8 mouse cellular contexts compared by ENCODE assay signal in genomic region chr9:35267146-35267975, GRCm38 (mm10). TPM values are rescaled to one million over a fixed set of nuclear protein-coding genes. Genes with fewer than 3 reads are reported as not detected.
DNase-seq lines count a peak whose midpoint lies in the region; ATAC-seq and TF ChIP-seq lines count a peak whose summit lies in the region.

TSS of gene Fam118b (minus strand) at chr9:35267805.
TSS of gene Rpusd4 (plus strand) at chr9:35267865.

- H3K4me3 ChIP-seq in bone marrow macrophage, adult 2 months (ENCODE audit: insufficient read depth, low read length) = peak within 1 kb of the TSS; percentile 97
- H3K4me3 ChIP-seq in embryonic fibroblast, embryonic 13.5 days (ENCODE audit: insufficient read depth, low read length) = peak within 1 kb of the TSS; percentile 88
- peak within 1 kb of the TSS; percentile 82 for H3K4me3 ChIP-seq in heart, embryonic 11.5 days (ENCODE audit: low read depth, low read length)
- H3K4me3 ChIP-seq in kidney, embryonic 16.5 days (ENCODE audit: low read length) = peak within 1 kb of the TSS; percentile 74
- peak within 1 kb of the TSS; percentile 72 for H3K4me3 ChIP-seq in liver, adult 2 months (ENCODE audit: insufficient read depth, low read depth, low read length)
- peak within 1 kb of the TSS; percentile 99 for H3K4me3 ChIP-seq in myocyte

- H3ac ChIP-seq in myocyte (ENCODE audit: control insufficient read depth, insufficient read length) = peak within 1 kb of the TSS; percentile 83

- TF ChIP-seq POLR2A in bone marrow macrophage, adult 2 months (IDR thresholded peaks at IDR 0.05; ENCODE audit: borderline replicate concordance, low read depth, low read length) = no peak
- TF ChIP-seq POLR2A in embryonic fibroblast, embryonic 13.5 days (IDR thresholded peaks at IDR 0.05; ENCODE audit: low read depth, low read length) = peak; percentile 99
- peak; percentile 95 for TF ChIP-seq POLR2A in liver, adult 2 months (IDR thresholded peaks at IDR 0.05; ENCODE audit: extremely low read depth, insufficient read depth, low read length)
- TF ChIP-seq POLR2A in myocyte (IDR thresholded peaks at IDR 0.05; ENCODE audit: insufficient read length, low read depth) = peak; percentile 100

- peaks cover 16% of the 10 kb centered on the region for H3K4me1 ChIP-seq in bone marrow macrophage, adult 2 months (ENCODE audit: control insufficient read depth, insufficient read depth, low read length)
- H3K4me1 ChIP-seq in embryonic fibroblast, embryonic 13.5 days (ENCODE audit: control insufficient read depth, insufficient read depth, low read length) = peaks cover 2% of the 10 kb centered on the region; the same call in 1 of the 2 replicates
- H3K4me1 ChIP-seq in heart, embryonic 11.5 days (ENCODE audit: control insufficient read depth, insufficient read depth, low read length) = peaks cover 11% of the 10 kb centered on the region
- peaks cover 20% of the 10 kb centered on the region for H3K4me1 ChIP-seq in kidney, embryonic 16.5 days (ENCODE audit: insufficient read depth, low read length)
- H3K4me1 ChIP-seq in liver, adult 2 months (ENCODE audit: control insufficient read depth, insufficient read depth, low read length) = peaks cover 11% of the 10 kb centered on the region

- H3K27ac ChIP-seq in bone marrow macrophage, adult 2 months (ENCODE audit: insufficient read depth, low read depth, low read length) = peak within 1 kb of the TSS; percentile 62
- H3K27ac ChIP-seq in embryonic fibroblast, embryonic 13.5 days (ENCODE audit: insufficient read depth, low read length) = no peak within 1 kb of the TSS; the same call in 1 of the 2 replicates
- peak within 1 kb of the TSS; percentile 66; the same call in 1 of the 2 replicates for H3K27ac ChIP-seq in heart, embryonic 11.5 days (ENCODE audit: low read depth, low read length)
- peak within 1 kb of the TSS; percentile 72 for H3K27ac ChIP-seq in kidney, embryonic 16.5 days (ENCODE audit: low read length)
- H3K27ac ChIP-seq in liver, adult 2 months (replicated peaks; ENCODE audit: insufficient read depth, low read depth, low read length) = peak within 1 kb of the TSS; percentile 30

- peaks cover 8% of the 10 kb centered on the region for H3K36me3 ChIP-seq in heart, embryonic 11.5 days (ENCODE audit: control insufficient read depth, insufficient read depth, low read length)
- peaks cover 2% of the 10 kb centered on the region; the same call in 1 of the 2 replicates for H3K36me3 ChIP-seq in kidney, embryonic 16.5 days (ENCODE audit: insufficient read depth, low read length)
- H3K36me3 ChIP-seq in liver, adult 2 months (ENCODE audit: control insufficient read depth, insufficient read depth, low read length) = no peaks in the 10 kb centered on the region
- H3K36me3 ChIP-seq in myocyte (ENCODE audit: control insufficient read depth, insufficient read depth) = peaks cover 14% of the 10 kb centered on the region
- no peaks in the 10 kb centered on the region for H3K36me3 ChIP-seq in splenic B cell, adult 2 months (ENCODE audit: control insufficient read depth, insufficient read depth, low read length, poor library complexity, severe bottlenecking)

- TF ChIP-seq CTCF in bone marrow macrophage, adult 2 months (IDR thresholded peaks at IDR 0.05; ENCODE audit: low read depth, low read length) = no peak
- TF ChIP-seq CTCF in embryonic fibroblast, embryonic 13.5 days (IDR thresholded peaks at IDR 0.05; ENCODE audit: borderline replicate concordance, insufficient read depth, low read length) = no peak
- no peak for TF ChIP-seq CTCF in liver, adult 2 months (IDR thresholded peaks at IDR 0.05; ENCODE audit: low read depth, low read length)

- peak; percentile 95 for ATAC-seq in heart, embryonic 11.5 days (replicated peaks; ENCODE audit: insufficient number of reproducible peaks, low FRiP score, low TSS enrichment)
- peak; percentile 96 for ATAC-seq in kidney, embryonic 16.5 days (ENCODE audit: low FRiP score, low TSS enrichment)

- H3K4me2 ChIP-seq in heart, embryonic 11.5 days = peak within 1 kb of the TSS; percentile 87
- peak within 1 kb of the TSS; percentile 67 for H3K4me2 ChIP-seq in kidney, embryonic 16.5 days (replicated peaks; ENCODE audit: low read depth, low read length)
- H3K4me2 ChIP-seq in myocyte (ENCODE audit: low read depth) = peak within 1 kb of the TSS; percentile 97

- DNase-seq in A20 (ENCODE audit: low read depth, low spot score) = peak; percentile 95
- peak; percentile 72 for DNase-seq in liver, adult 2 months (ENCODE audit: extremely low read depth, low read depth, low spot score)
- peak; percentile 95 for DNase-seq in splenic B cell, adult 2 months (ENCODE audit: low read depth, low spot score)

- under 1% methylated on average over 61 of the region's 62 CpGs for WGBS in heart, embryonic 11.5 days (ENCODE audit: insufficient replicate concordance)
- WGBS in kidney, embryonic 16.5 days = under 1% methylated on average over 62 of the region's 62 CpGs
- WGBS in liver, adult 2 months = under 1% methylated on average over 62 of the region's 62 CpGs

- H3K9me3 ChIP-seq in heart, embryonic 11.5 days (replicated peaks; ENCODE audit: control insufficient read depth, low read length) = no peaks in the 10 kb centered on the region
- H3K9me3 ChIP-seq in kidney, embryonic 16.5 days (ENCODE audit: low read length) = no peaks in the 10 kb centered on the region

- H3K79me2 ChIP-seq in liver, adult 2 months (ENCODE audit: control insufficient read depth, insufficient read depth, low read length) = peaks cover 3% of the 10 kb centered on the region; the same call in 1 of the 2 replicates
- H3K79me2 ChIP-seq in myocyte (ENCODE audit: control insufficient read depth, insufficient read depth) = peaks cover 54% of the 10 kb centered on the region

- H3K27me3 ChIP-seq in heart, embryonic 11.5 days (ENCODE audit: control insufficient read depth, insufficient read depth, low read length) = no peaks in the 10 kb centered on the region
- no peaks in the 10 kb centered on the region for H3K27me3 ChIP-seq in kidney, embryonic 16.5 days (ENCODE audit: insufficient read depth, low read length)
- no peaks in the 10 kb centered on the region for H3K27me3 ChIP-seq in liver, adult 2 months (ENCODE audit: control insufficient read depth, insufficient read depth, low read length)
- no peaks in the 10 kb centered on the region for H3K27me3 ChIP-seq in myocyte (ENCODE audit: control insufficient read depth, insufficient read depth, insufficient read length)
- no peaks in the 10 kb centered on the region for H3K27me3 ChIP-seq in splenic B cell, adult 2 months (ENCODE audit: control insufficient read depth, insufficient read depth, low read length, poor library complexity, severe bottlenecking)

- peak within 1 kb of the TSS; percentile 91 for H3K9ac ChIP-seq in heart, embryonic 11.5 days (ENCODE audit: low read depth, low read length)
- H3K9ac ChIP-seq in kidney, embryonic 16.5 days (replicated peaks; ENCODE audit: low read length) = peak within 1 kb of the TSS; percentile 73
- peak within 1 kb of the TSS; percentile 71 for H3K9ac ChIP-seq in liver, adult 2 months (ENCODE audit: low read depth, low read length)

TF ChIP-seq in myocyte, 11 proteins besides CTCF, POLR2A, EP300 and RAD21:
- TF ChIP-seq USF1 (IDR thresholded peaks at IDR 0.05; ENCODE audit: low read depth) = peak; percentile 92
- TF ChIP-seq POLR2AphosphoS2 (IDR thresholded peaks at IDR 0.05; ENCODE audit: insufficient read length, low read depth) = peak; percentile 99
- peak in 2 of 3 experiments; percentile 59 to 62 for TF ChIP-seq MYOG (IDR thresholded peaks at IDR 0.05; ENCODE audit: control insufficient read depth in 1 of 3, insufficient read depth in 1 of 3, insufficient read length in 2 of 3, low read depth in 2 of 3)
- peak in 2 of 3 experiments; percentile 25 to 67 for TF ChIP-seq MYOD1 (IDR thresholded peaks at IDR 0.05; ENCODE audit: control insufficient read depth in 1 of 3, insufficient read length in 2 of 3, low read depth in 2 of 3)
- TF ChIP-seq SRF (IDR thresholded peaks at IDR 0.05; ENCODE audit: control insufficient read depth, insufficient read length, low read depth) = peak; percentile 28
- no peak for TF ChIP-seq REST (IDR thresholded peaks at IDR 0.05; ENCODE audit: insufficient read depth, insufficient read length)

RNA-seq across cellular contexts. Expression of gene Fam118b, which starts in this region (rescaled TPM):
- polyA plus RNA-seq in bone marrow macrophage, adult 2 months (2012; ENCODE audit: insufficient read depth, insufficient read length, missing spikeins) = 42.1 and 47.2 TPM in 2 replicates
- 30.3 and 31.4 TPM in 2 replicates for polyA plus RNA-seq in embryonic fibroblast, embryonic 13.5 days (2011; ENCODE audit: insufficient read length, low read depth, missing spikeins)
- 27.3 and 30.3 TPM in 2 replicates for polyA plus RNA-seq in heart, embryonic 11.5 days (2014; fragmentation: Nextera tagmentation; extraction: Ambion mirVana)
- polyA plus RNA-seq in kidney, embryonic 16.5 days (2015; fragmentation: Nextera tagmentation; extraction: Ambion mirVana) = 36.3 and 39.8 TPM in 2 replicates
- 3.0 and 4.0 TPM in 2 replicates for total RNA-seq in liver, adult 2 months (2014; rRNA removed)
- polyA plus RNA-seq in liver, adult 2 months (2012; rRNA removed) = 3.8 and 5.8 TPM in 2 replicates
- 27.1 TPM for polyA plus RNA-seq in myocyte (2012; fragmentation: generic; extraction: Trizol)

RNA-seq across cellular contexts. Expression of gene Rpusd4, which starts in this region (rescaled TPM):
- polyA plus RNA-seq in bone marrow macrophage, adult 2 months (2012; ENCODE audit: insufficient read depth, insufficient read length, missing spikeins) = 23.9 and 24.3 TPM in 2 replicates
- 9.7 and 11.0 TPM in 2 replicates for polyA plus RNA-seq in embryonic fibroblast, embryonic 13.5 days (2011; ENCODE audit: insufficient read length, low read depth, missing spikeins)
- polyA plus RNA-seq in heart, embryonic 11.5 days (2014; fragmentation: Nextera tagmentation; extraction: Ambion mirVana) = 25.0 and 28.3 TPM in 2 replicates
- 33.5 and 33.7 TPM in 2 replicates for polyA plus RNA-seq in kidney, embryonic 16.5 days (2015; fragmentation: Nextera tagmentation; extraction: Ambion mirVana)
- total RNA-seq in liver, adult 2 months (2014; rRNA removed) = 6.5 and 8.2 TPM in 2 replicates
- 4.2 and 4.3 TPM in 2 replicates for polyA plus RNA-seq in liver, adult 2 months (2012; rRNA removed)
- 13.2 TPM for polyA plus RNA-seq in myocyte (2012; fragmentation: generic; extraction: Trizol)
